Mouse (Mus musculus): ENCODE measurements around the gene Hexim2. TPM values are rescaled to one million over a fixed set of nuclear protein-coding genes. Genes with fewer than 3 reads are reported as not detected.
A peak's percentile ranks its signal among the peaks of the same experiment; 100 is the strongest.

Gene Hexim2
- polyA plus RNA-seq, 1 experiment from 2014 or later, result 6.3 TPM

- ATAC-seq (ENCODE audit: low FRiP score) (no peak), DNase-seq (ENCODE audit: low spot score, missing footprints) (no peak)
- H3K27me3 ChIP-seq (ENCODE audit: control insufficient read depth, insufficient read depth, low read length), result peaks cover 32% of the 10 kb centered on the region
- no peaks in the 10 kb centered on the region for H3K9me3 ChIP-seq (ENCODE audit: control insufficient read depth, low read length)
- H3K9ac ChIP-seq (ENCODE audit: low read length), result no peak overlapping the region
- no peaks in the 10 kb centered on the region for H3K36me3 ChIP-seq (ENCODE audit: control insufficient read depth, insufficient read depth, low read length)
- no peak overlapping the region for H3K4me2 ChIP-seq
- WGBS, result 51% methylated on average over 12 of the region's 12 CpGs
- H3K27ac ChIP-seq (ENCODE audit: low read depth, low read length), result no peak overlapping the region
- no peak overlapping the region for H3K4me3 ChIP-seq (ENCODE audit: low read depth, low read length)
- H3K4me1 ChIP-seq (ENCODE audit: control insufficient read depth, insufficient read depth, low read length), result peaks cover 20% of the 10 kb centered on the region
Observed at GRCm38 (mm10) chr11:103099352-103099940, 32.8 kb upstream of the Hexim2 start.

DNA sequence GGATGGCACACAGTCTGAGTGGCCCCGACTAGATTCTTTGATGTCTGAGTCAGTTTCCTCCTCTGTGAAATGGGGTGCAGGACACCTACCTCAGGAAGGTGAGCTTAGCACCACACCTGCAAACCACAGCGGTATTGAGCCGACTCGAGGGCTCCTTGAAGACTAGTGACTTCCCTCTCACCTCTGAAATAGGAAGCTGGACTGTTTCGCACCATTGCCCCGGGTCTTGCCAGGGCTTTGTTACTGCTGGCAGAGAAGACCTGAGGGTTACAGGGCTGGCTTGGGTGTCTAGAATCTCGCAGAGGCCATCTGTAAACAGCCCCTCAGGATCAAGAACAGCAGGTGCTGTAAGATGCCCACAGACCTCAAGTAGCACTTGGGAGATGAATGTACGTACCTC is 31.9 kb upstream of the Hexim2 start:
- H3K36me3 ChIP-seq (ENCODE audit: control insufficient read depth, insufficient read depth, low read length), result no peaks in the 10 kb centered on the region
- no peak overlapping the region for H3K27ac ChIP-seq (ENCODE audit: low read depth, low read length)
- no peak overlapping the region for H3K4me2 ChIP-seq
- no peak overlapping the region for H3K9ac ChIP-seq (ENCODE audit: low read length)
- peaks cover 32% of the 10 kb centered on the region for H3K27me3 ChIP-seq (ENCODE audit: control insufficient read depth, insufficient read depth, low read length)
- no peak for ATAC-seq (ENCODE audit: low FRiP score)
- peaks cover 20% of the 10 kb centered on the region for H3K4me1 ChIP-seq (ENCODE audit: control insufficient read depth, insufficient read depth, low read length)
- no peak for DNase-seq (ENCODE audit: low spot score, missing footprints)
- no peak overlapping the region for H3K4me3 ChIP-seq (ENCODE audit: low read depth, low read length)
- WGBS, result 72% methylated on average over 8 of the region's 8 CpGs
- H3K9me3 ChIP-seq (ENCODE audit: control insufficient read depth, low read length), result no peaks in the 10 kb centered on the region

- H3K27ac ChIP-seq (ENCODE audit: low read depth, low read length), result no peak within 1 kb of the TSS
- DNase-seq (ENCODE audit: low spot score, missing footprints) (peak; percentile 95), ATAC-seq (ENCODE audit: low FRiP score) (peak; percentile 26; the same call in 1 of the 2 replicates)
Observed at GRCm38 (mm10) chr11:103101481-103101865, 30.8 kb upstream of the Hexim2 start, which contains the start of the genes Plcd3 and Acbd4. TSS of gene Plcd3 (minus strand) at chr11:103101658. TSS of gene Acbd4 (plus strand) at chr11:103101682.

GRCm38 (mm10) chr11:103101866-103102501 is 30.2 kb upstream of the Hexim2 start:
- H3K4me1 ChIP-seq (ENCODE audit: control insufficient read depth, insufficient read depth, low read length), result peaks cover 20% of the 10 kb centered on the region
- no peak overlapping the region for H3K27ac ChIP-seq (ENCODE audit: low read depth, low read length)

More at GRCm38 (mm10) chr11:103101481-103101865, 30.8 kb upstream of the Hexim2 start, which contains the start of the genes Plcd3 and Acbd4:
- H3K36me3 ChIP-seq (ENCODE audit: control insufficient read depth, insufficient read depth, low read length), result no peaks in the 10 kb centered on the region
- H3K9ac ChIP-seq (ENCODE audit: low read length), result peak within 1 kb of the TSS; percentile 59
- H3K4me1 ChIP-seq (ENCODE audit: control insufficient read depth, insufficient read depth, low read length), result peaks cover 20% of the 10 kb centered on the region
- under 1% methylated on average over 34 of the region's 34 CpGs for WGBS
- H3K4me3 ChIP-seq (ENCODE audit: low read depth, low read length), result peak within 1 kb of the TSS; percentile 47
- peak within 1 kb of the TSS; percentile 68 for H3K4me2 ChIP-seq
- H3K9me3 ChIP-seq (ENCODE audit: control insufficient read depth, low read length), result no peaks in the 10 kb centered on the region
- H3K27me3 ChIP-seq (ENCODE audit: control insufficient read depth, insufficient read depth, low read length), result peaks cover 32% of the 10 kb centered on the region

DNA sequence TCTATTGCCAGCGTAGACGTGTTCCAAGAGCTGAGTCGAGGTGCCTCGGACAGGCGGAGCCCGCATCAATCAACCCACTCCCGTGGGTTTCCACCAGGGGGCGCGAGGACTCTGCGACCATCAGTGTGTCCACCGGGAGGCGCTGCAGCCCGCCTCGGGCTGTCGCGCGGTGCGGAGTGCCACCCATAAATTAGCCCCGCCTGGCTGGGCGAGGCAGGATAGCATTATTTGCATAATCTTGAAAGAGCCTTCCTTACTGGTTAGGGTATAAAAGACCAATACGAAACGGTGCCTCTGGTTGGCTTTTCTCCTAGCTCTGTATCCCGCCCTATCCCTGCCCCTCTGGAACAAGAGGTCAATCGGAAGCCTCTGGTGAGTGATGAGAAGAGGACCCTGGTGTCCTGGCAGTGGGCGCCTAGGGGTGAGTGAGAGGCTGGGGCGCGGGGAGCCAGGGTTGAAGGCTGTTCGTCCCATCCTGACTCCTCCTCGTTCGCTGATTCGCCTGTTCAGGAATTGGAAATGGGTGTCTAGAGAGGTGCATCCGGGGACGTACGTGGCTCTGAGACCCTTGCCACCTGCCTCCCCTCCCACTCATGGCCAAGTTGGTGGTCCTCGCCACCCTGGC is 29.4 kb upstream of the Hexim2 start:
- WGBS, result 2% methylated on average over 35 of the region's 35 CpGs
- no peaks in the 10 kb centered on the region for H3K36me3 ChIP-seq (ENCODE audit: control insufficient read depth, insufficient read depth, low read length)
- peak overlapping the region; percentile 47 for H3K4me3 ChIP-seq (ENCODE audit: low read depth, low read length)
- H3K4me2 ChIP-seq, result peak overlapping the region; percentile 68
- peak; percentile 100 for DNase-seq (ENCODE audit: low spot score, missing footprints)
- H3K27me3 ChIP-seq (ENCODE audit: control insufficient read depth, insufficient read depth, low read length), result peaks cover 32% of the 10 kb centered on the region
- H3K9me3 ChIP-seq (ENCODE audit: control insufficient read depth, low read length), result no peaks in the 10 kb centered on the region
- peak; percentile 88 for ATAC-seq (ENCODE audit: low FRiP score)
- H3K27ac ChIP-seq (ENCODE audit: low read depth, low read length), result no peak overlapping the region
- peaks cover 13% of the 10 kb centered on the region for H3K4me1 ChIP-seq (ENCODE audit: control insufficient read depth, insufficient read depth, low read length)
- peak overlapping the region; percentile 14; the same call in 1 of the 2 replicates for H3K9ac ChIP-seq (ENCODE audit: low read length)

More at GRCm38 (mm10) chr11:103101866-103102501, 30.2 kb upstream of the Hexim2 start:
- H3K9me3 ChIP-seq (ENCODE audit: control insufficient read depth, low read length), result no peaks in the 10 kb centered on the region
- WGBS, result 2% methylated on average over 30 of the region's 30 CpGs
- DNase-seq (ENCODE audit: low spot score, missing footprints), result peak; percentile 95
- peak; percentile 19 for ATAC-seq (ENCODE audit: low FRiP score)
- peaks cover 32% of the 10 kb centered on the region for H3K27me3 ChIP-seq (ENCODE audit: control insufficient read depth, insufficient read depth, low read length)
- H3K4me2 ChIP-seq, result peak overlapping the region; percentile 68
- peak overlapping the region; percentile 59 for H3K9ac ChIP-seq (ENCODE audit: low read length)
- peak overlapping the region; percentile 47 for H3K4me3 ChIP-seq (ENCODE audit: low read depth, low read length)
- no peaks in the 10 kb centered on the region for H3K36me3 ChIP-seq (ENCODE audit: control insufficient read depth, insufficient read depth, low read length)

DNA sequence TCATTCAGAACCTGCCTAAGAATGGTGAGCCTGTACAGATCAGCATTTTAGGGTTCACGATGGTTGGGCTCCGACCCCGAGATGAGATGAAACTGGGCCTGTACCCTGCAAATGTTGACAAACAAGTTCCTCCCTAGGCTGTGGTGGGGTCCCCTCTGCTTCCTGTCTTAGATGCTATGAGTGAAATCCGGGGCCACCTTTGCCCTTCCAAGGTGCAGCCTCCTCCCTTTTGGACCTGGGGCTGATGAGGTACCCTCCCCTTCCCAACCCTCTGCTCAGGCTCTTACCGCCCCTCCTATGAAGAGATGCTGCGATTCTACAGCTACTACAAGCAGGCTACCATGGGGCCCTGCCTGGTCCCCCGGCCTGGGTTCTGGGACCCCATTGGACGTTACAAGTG is 28.6 kb upstream of the Hexim2 start:
- WGBS, result 54% methylated on average over 8 of the region's 8 CpGs
- H3K4me2 ChIP-seq, result peak overlapping the region; percentile 68
- no peaks in the 10 kb centered on the region for H3K9me3 ChIP-seq (ENCODE audit: control insufficient read depth, low read length)
- peaks cover 13% of the 10 kb centered on the region for H3K4me1 ChIP-seq (ENCODE audit: control insufficient read depth, insufficient read depth, low read length)
- ATAC-seq (ENCODE audit: low FRiP score) (no peak), DNase-seq (ENCODE audit: low spot score, missing footprints) (no peak)
- H3K9ac ChIP-seq (ENCODE audit: low read length), result no peak overlapping the region
- peaks cover 32% of the 10 kb centered on the region for H3K27me3 ChIP-seq (ENCODE audit: control insufficient read depth, insufficient read depth, low read length)
- H3K36me3 ChIP-seq (ENCODE audit: control insufficient read depth, insufficient read depth, low read length), result no peaks in the 10 kb centered on the region
- H3K4me3 ChIP-seq (ENCODE audit: low read depth, low read length), result no peak overlapping the region
- no peak overlapping the region for H3K27ac ChIP-seq (ENCODE audit: low read depth, low read length)

GRCm38 (mm10) chr11:103104469-103104868 is 27.8 kb upstream of the Hexim2 start:
- 78% methylated on average over 7 of the region's 7 CpGs for WGBS
- Histone ChIP-seq H3K4me3 (ENCODE audit: low read depth, low read length) (no peak overlapping the region), H3K27ac (ENCODE audit: low read depth, low read length) (no peak overlapping the region), H3K4me1 (ENCODE audit: control insufficient read depth, insufficient read depth, low read length) (peaks cover 13% of the 10 kb centered on the region), H3K9me3 (ENCODE audit: control insufficient read depth, low read length) (no peaks in the 10 kb centered on the region), H3K36me3 (ENCODE audit: control insufficient read depth, insufficient read depth, low read length) (no peaks in the 10 kb centered on the region), H3K4me2 (no peak overlapping the region), H3K27me3 (ENCODE audit: control insufficient read depth, insufficient read depth, low read length) (peaks cover 29% of the 10 kb centered on the region), H3K9ac (ENCODE audit: low read length) (no peak overlapping the region)
- no peak for DNase-seq (ENCODE audit: low spot score, missing footprints)
- ATAC-seq (ENCODE audit: low FRiP score), result no peak

GRCm38 (mm10) chr11:103105180-103105725 is 27.0 kb upstream of the Hexim2 start:
- no peak overlapping the region for H3K9ac ChIP-seq (ENCODE audit: low read length)
- H3K4me1 ChIP-seq (ENCODE audit: control insufficient read depth, insufficient read depth, low read length), result peaks cover 13% of the 10 kb centered on the region
- no peaks in the 10 kb centered on the region for H3K36me3 ChIP-seq (ENCODE audit: control insufficient read depth, insufficient read depth, low read length)
- WGBS, result 56% methylated on average over 14 of the region's 14 CpGs
- no peaks in the 10 kb centered on the region for H3K9me3 ChIP-seq (ENCODE audit: control insufficient read depth, low read length)
- no peak for ATAC-seq (ENCODE audit: low FRiP score)
- DNase-seq (ENCODE audit: low spot score, missing footprints), result no peak
- H3K4me2 ChIP-seq, result no peak overlapping the region
- H3K27ac ChIP-seq (ENCODE audit: low read depth, low read length), result no peak overlapping the region
- no peak overlapping the region for H3K4me3 ChIP-seq (ENCODE audit: low read depth, low read length)
- peaks cover 21% of the 10 kb centered on the region for H3K27me3 ChIP-seq (ENCODE audit: control insufficient read depth, insufficient read depth, low read length)

DNA sequence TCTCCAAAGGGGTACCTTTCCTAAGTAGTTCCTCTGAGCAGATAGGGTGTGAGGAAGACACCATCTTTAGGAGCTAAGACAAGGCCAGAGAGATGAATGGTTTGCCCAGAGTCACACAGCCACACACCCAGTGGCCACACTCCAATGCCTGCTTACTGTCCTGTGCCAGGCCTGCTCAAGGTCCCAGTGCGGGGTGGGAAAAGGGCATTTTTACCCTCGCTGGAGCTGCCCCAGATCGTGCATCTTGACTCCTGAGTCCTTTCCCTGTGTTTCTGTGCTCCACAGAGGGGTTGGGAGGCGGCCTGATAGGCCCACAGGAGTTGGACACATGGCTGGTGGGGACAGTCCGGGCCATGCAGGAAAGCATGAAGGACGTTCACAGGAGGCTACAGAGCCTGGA is 26.4 kb upstream of the Hexim2 start:
- 84% methylated on average over 6 of the region's 6 CpGs for WGBS
- H3K9ac ChIP-seq (ENCODE audit: low read length), result no peak overlapping the region
- no peak overlapping the region for H3K27ac ChIP-seq (ENCODE audit: low read depth, low read length)
- no peak overlapping the region for H3K4me3 ChIP-seq (ENCODE audit: low read depth, low read length)
- DNase-seq (ENCODE audit: low spot score, missing footprints) (no peak), ATAC-seq (ENCODE audit: low FRiP score) (no peak)
- H3K4me2 ChIP-seq, result no peak overlapping the region
- H3K4me1 ChIP-seq (ENCODE audit: control insufficient read depth, insufficient read depth, low read length), result peaks cover 13% of the 10 kb centered on the region
- H3K27me3 ChIP-seq (ENCODE audit: control insufficient read depth, insufficient read depth, low read length), result peaks cover 15% of the 10 kb centered on the region
- no peaks in the 10 kb centered on the region for H3K36me3 ChIP-seq (ENCODE audit: control insufficient read depth, insufficient read depth, low read length)
- H3K9me3 ChIP-seq (ENCODE audit: control insufficient read depth, low read length), result no peaks in the 10 kb centered on the region
